Mouse (Mus musculus) G1E (cell line): Measurements from ENCODE around the gene Alkbh1. TPM values are rescaled to one million over a fixed set of nuclear protein-coding genes. Genes with fewer than 3 reads are reported as not detected.
A peak's percentile ranks its signal among the peaks of the same experiment; 100 is the strongest.

Experiments used
- ATAC-seq: 2 replicates; pipeline ENCODE4 v1.8.0; 2016; ENCODE audit warnings: mild to moderate bottlenecking; ENCODE audit not compliant: insufficient number of reproducible peaks, poor library complexity, low FRiP score, severe bottlenecking; ENCODE audit errors: extremely low read depth
- DNase-seq: peaks from one replicate; pipeline ENCODE4 v3.0.0; 2012; ENCODE audit warnings: low spot score
- H3K27me3 ChIP-seq: 2 replicates; pipeline ENCODE4 v1.6.1; 2012; ENCODE audit warnings: mild to moderate bottlenecking, low read length, inconsistent platforms; ENCODE audit not compliant: insufficient read depth
- H3K36me3 ChIP-seq: replicated peaks from 2 replicates; pipeline ENCODE3; 2012; ENCODE audit warnings: mild to moderate bottlenecking, inconsistent platforms
- H3K4me1 ChIP-seq: 2 replicates; pipeline ENCODE4 v1.6.1; 2012; ENCODE audit warnings: low read depth, low read length, inconsistent platforms, mixed read lengths; ENCODE audit not compliant: insufficient read depth
- H3K4me3 ChIP-seq: 2 replicates; pipeline ENCODE4 v1.5.1; 2012; ENCODE audit warnings: low read depth, mild to moderate bottlenecking, inconsistent platforms, low read length, moderate library complexity, mixed read lengths
- H3K9me3 ChIP-seq: replicated peaks from 2 replicates; pipeline ENCODE4 v1.6.1; 2012; ENCODE audit warnings: inconsistent platforms
- CTCF ChIP-seq: IDR thresholded peaks from 2 replicates; pipeline ENCODE4 v1.5.1; 2012; ENCODE audit warnings: low read depth, low read length, inconsistent platforms, mixed read lengths
- GATA1 ChIP-seq: IDR thresholded peaks from 2 replicates; pipeline ENCODE4 v1.6.1; 2012; ENCODE audit warnings: borderline replicate concordance, low read length, inconsistent platforms, mixed read lengths
- GATA2 ChIP-seq: IDR thresholded peaks from 2 replicates; pipeline ENCODE4 v1.6.1; 2012; ENCODE audit warnings: low read depth, low read length, inconsistent platforms, borderline replicate concordance
- POLR2AphosphoS5 ChIP-seq: IDR thresholded peaks from 2 replicates; pipeline ENCODE4 v1.6.1; 2012; ENCODE audit warnings: low read depth, low read length, inconsistent platforms; ENCODE audit not compliant: insufficient replicate concordance
- TAL1 ChIP-seq: conservative IDR thresholded peaks from 2 replicates; pipeline ENCODE4 v1.6.1; 2012; ENCODE audit warnings: low read depth, low read length, inconsistent platforms, mixed read lengths
- polyA plus RNA-seq: library from polyadenylated mRNA; stranded (reverse); fragments of >175 nt; gene quantifications from 2 replicates; pipeline ENCODE4 v1.2.3, GENCODE M21; 2012
- total RNA-seq, 2 experiments: library from RNA; stranded (forward) in 1 of 2; stranded (reverse) in 1 of 2; fragments of 200-1000 nt in 1 of 2; fragments of >200 nt in 1 of 2; fragmentation: Nextera tagmentation in 1 of 2; gene quantifications; 2 replicates each; pipeline ENCODE4 v1.2.3; 2014 to 2017

The Alkbh1 gene
- total and polyA plus RNA-seq, 3 experiments, result 36.6 to 163 (median 106) TPM

DNA sequence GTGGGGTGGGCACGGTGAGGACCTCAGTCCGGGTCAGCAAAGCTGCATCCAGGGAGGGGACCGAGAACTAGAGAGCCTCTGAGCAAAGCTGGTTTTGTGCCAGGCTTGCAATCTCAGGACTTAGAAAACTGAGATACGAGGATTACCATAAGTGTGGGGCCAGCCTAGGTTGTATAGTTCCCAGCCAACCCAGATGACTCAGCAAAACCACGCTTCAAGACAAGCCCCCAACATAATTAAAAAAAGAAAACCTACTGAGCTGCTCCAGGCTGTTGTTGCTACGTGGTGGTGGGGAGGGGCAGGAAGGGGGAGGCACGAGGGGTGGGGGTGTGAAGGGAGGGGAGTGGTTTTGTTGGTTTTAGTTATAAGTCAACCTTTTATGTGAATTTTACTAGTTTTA lies 32.8 kb downstream of the Alkbh1 start:
- TF ChIP-seq POLR2AphosphoS5 (no peak), TAL1 (no peak), CTCF (no peak), GATA2 (no peak), GATA1 (no peak)
- peaks cover 71% of the 10 kb centered on the region for H3K4me1 ChIP-seq
- peak; percentile 32 for DNase-seq
- H3K4me3 ChIP-seq, result peak overlapping the region; percentile 31; the same call in 1 of the 2 replicates
- H3K27me3 ChIP-seq, result peaks cover 22% of the 10 kb centered on the region
- no peaks in the 10 kb centered on the region for H3K9me3 ChIP-seq
- no peak for ATAC-seq
- no peaks in the 10 kb centered on the region for H3K36me3 ChIP-seq

DNA sequence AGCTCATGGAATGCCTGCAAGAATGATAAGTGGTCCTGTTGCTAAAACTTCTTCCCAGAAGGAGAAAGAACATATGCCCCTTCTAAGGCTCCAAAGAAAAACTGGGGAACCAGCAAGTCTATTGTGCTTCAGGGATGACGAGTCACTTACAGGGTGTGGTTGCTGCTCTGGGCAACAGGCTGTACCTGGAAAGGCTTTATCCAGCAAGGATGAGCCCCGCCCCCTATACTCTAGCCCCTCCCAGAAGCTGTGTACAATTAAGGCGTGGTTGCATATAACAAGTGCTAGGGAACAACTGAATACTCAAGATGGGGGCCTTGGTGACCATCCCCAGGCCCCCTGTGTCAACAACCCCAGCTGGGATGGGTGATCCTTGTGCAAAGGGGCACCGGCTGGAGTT lies 34.7 kb downstream of the Alkbh1 start:
- DNase-seq, result no peak
- Histone ChIP-seq H3K27me3 (peaks cover 31% of the 10 kb centered on the region), H3K36me3 (no peaks in the 10 kb centered on the region), H3K4me3 (no peak overlapping the region), H3K9me3 (no peaks in the 10 kb centered on the region), H3K4me1 (peaks cover 53% of the 10 kb centered on the region)
- TF ChIP-seq POLR2AphosphoS5 (no peak), GATA1 (no peak), TAL1 (no peak), GATA2 (no peak), CTCF (no peak)
- ATAC-seq, result no peak

DNA sequence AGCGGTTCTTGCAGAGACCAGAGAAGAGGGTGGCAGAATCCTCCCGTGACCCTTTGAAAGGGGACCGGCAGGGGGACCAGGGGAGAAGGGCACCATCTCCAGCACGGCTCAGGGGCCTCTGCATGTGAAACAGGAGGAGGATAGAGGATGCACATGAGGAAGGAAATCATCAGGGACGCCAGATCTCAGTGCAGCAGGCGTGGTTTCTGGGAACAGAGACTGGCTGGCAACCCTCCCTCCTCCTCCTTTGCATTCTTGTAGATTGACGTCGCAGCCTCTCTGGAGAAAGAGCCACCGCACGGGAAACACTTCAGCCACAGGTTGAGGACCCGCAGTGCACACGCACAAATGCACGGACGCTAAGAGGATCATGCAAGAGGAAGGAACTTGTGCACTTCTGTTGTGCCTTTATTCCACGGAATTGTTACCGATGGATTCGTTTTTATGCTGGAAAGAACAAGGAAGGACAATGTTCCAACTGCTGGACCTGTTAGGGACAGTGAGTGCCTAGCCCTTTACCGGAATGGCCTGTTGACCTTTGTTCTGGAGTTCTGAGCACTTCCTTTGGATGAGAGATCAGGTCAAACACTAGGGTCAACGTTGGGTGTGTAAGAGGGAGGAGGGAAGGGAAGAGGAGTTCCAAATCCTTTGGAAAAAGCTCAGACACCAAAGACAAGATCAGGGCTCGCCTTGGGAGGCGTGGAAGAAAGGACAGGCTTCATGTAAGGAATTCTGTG lies 35.8 kb downstream of the Alkbh1 start:
- DNase-seq, result no peak
- no peak for TF ChIP-seq TAL1
- TF ChIP-seq CTCF, result no peak
- no peak for TF ChIP-seq GATA2
- no peak for TF ChIP-seq GATA1
- TF ChIP-seq POLR2AphosphoS5, result no peak
- H3K36me3 ChIP-seq, result no peaks in the 10 kb centered on the region
- no peak overlapping the region for H3K4me3 ChIP-seq
- ATAC-seq, result no peak
- no peaks in the 10 kb centered on the region for H3K9me3 ChIP-seq
- peaks cover 40% of the 10 kb centered on the region for H3K27me3 ChIP-seq
- peaks cover 45% of the 10 kb centered on the region for H3K4me1 ChIP-seq

DNA sequence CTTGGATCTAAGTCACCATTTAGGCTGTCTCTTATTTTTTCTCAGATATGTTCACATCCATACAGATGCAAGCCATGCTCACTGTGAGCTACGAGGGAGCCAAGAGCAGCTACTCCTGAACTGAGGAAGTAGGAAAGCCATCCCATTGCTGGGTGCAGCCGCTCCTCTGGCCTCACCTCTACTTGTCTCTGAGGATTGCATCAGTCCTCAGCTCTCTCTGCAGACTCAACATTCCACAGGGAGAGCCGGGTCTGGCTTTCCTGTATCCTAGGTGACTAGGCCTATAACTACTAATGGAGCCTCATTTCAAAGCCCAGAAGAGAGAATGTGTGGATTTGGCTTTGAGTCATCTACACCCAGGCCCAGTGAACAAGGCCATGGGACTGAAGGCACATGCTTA lies 38.1 kb downstream of the Alkbh1 start:
- Histone ChIP-seq H3K27me3 (peaks cover 44% of the 10 kb centered on the region), H3K36me3 (no peaks in the 10 kb centered on the region), H3K9me3 (no peaks in the 10 kb centered on the region), H3K4me3 (no peak overlapping the region), H3K4me1 (peaks cover 26% of the 10 kb centered on the region)
- TF ChIP-seq CTCF (no peak), TAL1 (no peak), POLR2AphosphoS5 (no peak), GATA1 (no peak), GATA2 (no peak)
- DNase-seq, result no peak
- ATAC-seq, result no peak

DNA sequence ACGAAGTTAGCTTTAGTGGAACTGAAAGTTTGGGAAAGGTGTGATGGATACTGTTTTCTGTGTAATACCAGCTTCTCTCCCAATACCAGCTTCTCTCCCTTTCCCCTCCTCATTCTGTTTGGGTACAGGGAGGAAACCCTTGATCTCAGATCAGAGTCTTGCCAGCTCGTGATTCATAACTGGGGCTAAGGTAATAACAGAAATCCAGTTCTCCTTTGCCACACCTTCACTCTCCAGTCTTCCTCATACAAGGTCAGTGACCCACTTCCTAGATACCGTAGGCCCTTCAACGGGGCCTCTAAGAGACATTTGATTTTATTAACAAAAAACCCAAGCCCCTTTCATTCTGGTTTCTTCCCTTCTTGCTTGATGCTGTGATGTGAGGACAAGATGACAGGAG lies 38.7 kb downstream of the Alkbh1 start:
- H3K4me3 ChIP-seq, result no peak overlapping the region
- no peaks in the 10 kb centered on the region for H3K36me3 ChIP-seq
- TF ChIP-seq GATA1, result no peak
- TF ChIP-seq POLR2AphosphoS5, result no peak
- TF ChIP-seq GATA2, result no peak
- no peak for TF ChIP-seq TAL1
- no peak for TF ChIP-seq CTCF
- no peaks in the 10 kb centered on the region for H3K9me3 ChIP-seq
- DNase-seq (no peak), ATAC-seq (no peak)
- peaks cover 21% of the 10 kb centered on the region for H3K4me1 ChIP-seq
- H3K27me3 ChIP-seq, result peaks cover 44% of the 10 kb centered on the region

DNA sequence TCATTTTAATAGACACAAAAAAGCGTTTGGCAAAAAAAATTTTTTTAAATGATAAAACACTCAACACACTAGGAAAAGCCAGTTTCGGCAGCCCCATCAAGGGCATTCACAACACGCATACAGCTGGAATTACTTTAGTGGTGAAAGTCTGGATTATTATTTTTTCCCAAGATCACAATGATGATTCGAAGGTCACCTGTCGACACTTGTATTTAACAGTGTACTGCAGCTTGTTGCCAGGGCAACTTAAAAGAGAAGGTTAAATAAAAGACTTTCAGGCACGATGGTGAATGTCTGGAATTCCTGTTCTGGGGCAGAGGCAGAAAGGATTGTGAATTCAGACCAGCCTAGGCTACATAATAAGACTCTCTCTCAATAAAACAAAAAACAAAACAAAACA lies 41.9 kb downstream of the Alkbh1 start:
- H3K4me3 ChIP-seq, result no peak overlapping the region
- TF ChIP-seq TAL1 (no peak), GATA2 (no peak), POLR2AphosphoS5 (no peak), CTCF (no peak), GATA1 (no peak)
- no peaks in the 10 kb centered on the region for H3K9me3 ChIP-seq
- DNase-seq (no peak), ATAC-seq (no peak)
- peaks cover 2% of the 10 kb centered on the region; the same call in 1 of the 2 replicates for H3K4me1 ChIP-seq
- H3K36me3 ChIP-seq, result no peaks in the 10 kb centered on the region
- peaks cover 50% of the 10 kb centered on the region for H3K27me3 ChIP-seq

DNA sequence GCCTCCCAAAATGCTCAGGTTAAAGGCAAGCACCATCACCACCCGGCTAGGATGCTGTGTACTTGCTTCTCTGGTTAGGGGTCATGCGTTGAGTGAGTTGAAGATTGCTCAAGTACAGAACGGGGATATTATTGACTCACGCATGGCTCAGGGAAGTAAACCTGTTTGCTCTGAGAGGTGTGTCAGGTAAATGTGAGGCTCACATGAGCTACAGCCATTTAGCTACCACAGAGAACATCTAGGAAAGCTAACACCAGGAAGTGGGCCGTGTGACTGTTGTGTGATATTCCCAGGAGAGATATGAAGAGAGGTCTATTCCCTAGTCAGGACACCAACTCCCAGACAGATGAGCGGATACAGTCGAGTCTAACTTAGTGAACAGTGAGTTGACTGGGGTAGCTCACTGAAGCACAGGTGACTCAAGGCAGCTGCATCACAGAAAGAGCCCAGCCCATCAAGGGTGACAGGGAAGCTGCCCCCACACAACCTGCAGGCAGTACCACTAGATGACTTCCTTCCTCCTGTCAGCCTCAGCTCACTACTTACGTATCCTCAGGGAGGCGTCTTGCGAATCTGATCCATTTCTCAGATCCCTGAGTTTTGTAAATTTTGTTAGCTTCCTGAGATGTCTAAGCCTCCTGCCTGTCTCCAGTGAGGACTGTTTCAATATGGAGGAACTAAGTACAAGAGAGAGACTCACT lies 44.5 kb downstream of the Alkbh1 start:
- DNase-seq, result no peak
- Histone ChIP-seq H3K27me3 (peaks cover 56% of the 10 kb centered on the region), H3K4me3 (no peak overlapping the region), H3K9me3 (no peaks in the 10 kb centered on the region), H3K4me1 (peaks cover 2% of the 10 kb centered on the region; the same call in 1 of the 2 replicates), H3K36me3 (no peaks in the 10 kb centered on the region)
- TF ChIP-seq POLR2AphosphoS5, result no peak
- TF ChIP-seq GATA2, result no peak
- TF ChIP-seq CTCF, result no peak
- TF ChIP-seq TAL1, result no peak
- TF ChIP-seq GATA1, result no peak
- ATAC-seq, result no peak
